Mouse (Mus musculus) heart, adult 18-20 months (tissue): ENCODE data around the gene Rapgef3. TPM values are rescaled to one million over a fixed set of nuclear protein-coding genes. Genes with fewer than 3 reads are reported as not detected.

Experiments
- DNase-seq, 2 experiments: peaks; one replicate each; pipeline ENCODE4 v3.0.0; 2021 to 2022; ENCODE audit warnings: mixed read lengths in 1 of 2
- total RNA-seq, 2 experiments: library from RNA; stranded (reverse); gene quantifications; 2 replicates each; pipeline ENCODE4 v1.2.3; 2021

Rapgef3 gene
- total RNA-seq, 2 experiments from 2014 or later = 21.8 to 23.3 TPM

DNA sequence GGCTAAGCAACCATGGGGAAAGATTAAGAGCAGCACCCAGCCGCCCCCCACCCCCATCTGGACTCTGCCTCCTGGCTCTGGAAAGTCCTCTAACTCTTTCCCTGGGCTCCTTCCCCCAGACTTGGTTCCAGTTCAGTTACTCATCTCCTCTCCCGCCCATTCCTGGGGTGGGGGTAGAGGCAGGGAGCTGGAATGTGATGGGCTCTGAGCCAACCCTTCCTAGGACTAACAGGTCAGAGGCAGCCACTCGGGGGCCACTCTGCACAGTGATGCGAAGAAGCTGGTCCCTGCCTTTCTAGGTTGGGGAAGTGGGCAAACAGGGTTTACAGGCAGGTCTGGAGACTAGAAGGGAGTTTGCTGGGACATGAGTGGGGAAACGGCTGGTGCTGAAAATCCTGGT, 5.3 kb upstream of the Rapgef3 start:
- DNase-seq = peak; percentile 73 to 87

DNA sequence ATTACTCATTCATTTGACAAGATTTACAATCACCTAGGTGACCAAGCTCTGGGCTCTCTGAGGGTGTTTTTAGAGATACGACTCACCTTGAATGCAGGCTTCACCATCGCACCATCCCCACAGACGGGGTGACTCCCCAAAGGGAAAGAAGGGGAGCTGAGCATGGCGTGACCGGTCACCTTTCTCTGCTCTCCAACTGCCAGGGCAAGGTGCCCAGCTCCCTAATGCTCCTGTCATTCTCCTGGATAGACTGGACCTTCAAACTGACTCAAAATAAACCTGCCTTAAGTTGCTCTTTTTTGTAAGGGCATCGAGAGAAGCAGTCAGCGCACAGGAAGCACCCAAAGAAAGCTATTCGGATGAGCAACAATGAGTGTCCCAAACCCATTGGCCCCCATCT, 2.5 kb upstream of the Rapgef3 start:
- no peak for DNase-seq

DNA sequence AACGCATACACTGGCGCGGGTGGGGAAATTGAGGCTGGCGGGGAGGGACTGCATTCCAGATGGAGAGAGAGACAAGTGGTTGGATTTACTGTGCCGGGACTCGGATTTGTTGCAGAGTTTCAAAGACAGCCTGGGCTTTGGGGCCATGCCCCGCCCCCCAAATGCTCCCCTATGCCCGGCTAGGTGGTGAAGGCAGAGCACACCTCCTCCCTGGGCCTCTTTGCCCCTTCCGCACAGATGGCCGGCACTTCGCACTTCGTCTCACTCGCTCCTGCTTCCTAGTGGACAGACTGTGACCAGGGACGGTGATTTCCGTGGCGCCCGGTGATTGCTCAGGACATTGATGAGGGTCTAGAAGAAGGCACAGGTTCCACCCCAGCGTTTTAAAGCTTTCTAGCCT, 420 bp upstream of the Rapgef3 start:
- no peak for DNase-seq

DNA sequence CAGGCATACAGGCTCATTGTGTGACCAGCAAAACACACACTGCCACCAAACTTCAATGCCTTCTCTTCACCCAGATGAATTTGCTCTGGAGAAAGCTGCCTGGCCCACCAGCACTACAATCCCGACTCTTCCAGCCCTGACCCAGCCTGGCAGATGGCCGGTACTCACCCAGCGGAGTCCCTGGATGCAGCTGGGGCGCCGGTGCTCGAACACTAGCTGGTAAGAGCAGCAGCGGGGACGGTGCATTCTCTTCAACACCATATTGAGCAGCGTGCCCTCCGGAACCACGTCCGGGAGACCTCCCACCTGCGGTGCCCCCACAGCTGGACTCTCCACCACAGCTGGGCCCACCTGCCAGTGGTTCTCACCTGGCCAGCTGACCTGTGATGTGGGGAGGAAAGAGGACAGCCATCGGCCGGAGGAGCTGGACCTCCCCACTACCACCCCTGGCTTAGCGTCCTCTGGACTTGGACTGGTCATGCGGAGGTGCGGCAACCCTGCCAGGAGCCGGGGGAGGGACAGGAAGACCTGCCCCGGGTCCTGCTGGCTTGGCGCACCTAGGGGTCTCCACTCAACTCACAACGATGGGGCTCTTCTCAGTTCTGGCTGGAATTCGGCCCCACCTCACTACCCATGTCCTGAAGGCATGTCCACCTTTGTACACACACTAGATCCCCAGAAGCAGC, 1.0 kb downstream of the Rapgef3 start:
- DNase-seq = no peak

DNA sequence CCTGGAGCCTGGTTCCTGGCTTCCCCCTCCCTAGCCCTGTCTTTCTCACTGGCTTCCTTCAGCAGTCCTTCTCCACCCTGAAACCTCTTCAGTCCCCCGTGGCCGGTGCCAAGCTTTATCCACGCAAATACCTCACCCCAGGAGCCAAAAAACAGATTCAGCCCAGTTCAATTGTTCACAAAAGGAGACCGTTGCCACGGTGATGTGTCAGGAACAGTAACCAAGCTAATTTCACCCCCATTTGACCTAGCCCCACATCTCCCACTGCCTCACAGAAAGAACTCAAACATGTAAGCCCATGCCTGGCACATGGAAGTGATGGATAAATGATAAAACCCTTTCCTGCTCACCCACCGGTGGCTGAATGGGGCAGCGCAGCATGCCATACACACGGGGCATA, 1.6 kb downstream of the Rapgef3 start:
- no peak for DNase-seq

DNA sequence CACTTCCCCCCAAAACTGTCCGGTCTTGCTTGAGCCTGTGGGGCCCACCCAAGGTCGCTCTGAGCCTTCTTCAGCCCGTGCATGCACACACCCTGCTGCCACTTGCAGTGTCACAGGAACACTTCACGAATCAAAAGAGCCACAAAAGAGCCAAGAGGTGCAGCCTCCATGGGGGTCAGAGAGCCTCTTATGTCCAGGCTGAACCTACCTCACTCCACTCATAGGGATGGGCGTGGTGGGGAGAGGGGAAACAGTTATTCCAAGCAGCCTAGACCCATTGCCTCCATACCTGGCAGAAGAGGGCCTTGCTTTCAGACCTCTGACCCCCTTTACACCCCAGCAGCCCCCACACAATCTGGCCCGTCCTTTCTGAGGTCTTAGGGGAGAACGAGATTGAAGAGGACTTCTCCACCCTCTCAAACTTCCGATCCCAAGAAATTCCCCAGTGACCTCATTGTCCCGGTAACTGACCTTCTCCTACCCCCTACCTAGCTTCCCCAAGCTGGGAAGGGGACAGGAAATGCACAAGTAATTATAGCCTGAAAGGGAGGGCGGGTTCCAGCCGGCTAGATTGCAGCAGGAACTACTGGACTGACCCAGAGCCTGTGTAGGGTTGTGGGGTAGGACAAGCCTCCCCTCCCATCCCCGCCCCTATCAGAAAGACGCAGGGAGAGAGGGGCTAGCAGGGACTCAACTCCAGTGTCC, 2.5 kb downstream of the Rapgef3 start:
- DNase-seq = peak in 1 of 2 experiments; percentile 82

DNA sequence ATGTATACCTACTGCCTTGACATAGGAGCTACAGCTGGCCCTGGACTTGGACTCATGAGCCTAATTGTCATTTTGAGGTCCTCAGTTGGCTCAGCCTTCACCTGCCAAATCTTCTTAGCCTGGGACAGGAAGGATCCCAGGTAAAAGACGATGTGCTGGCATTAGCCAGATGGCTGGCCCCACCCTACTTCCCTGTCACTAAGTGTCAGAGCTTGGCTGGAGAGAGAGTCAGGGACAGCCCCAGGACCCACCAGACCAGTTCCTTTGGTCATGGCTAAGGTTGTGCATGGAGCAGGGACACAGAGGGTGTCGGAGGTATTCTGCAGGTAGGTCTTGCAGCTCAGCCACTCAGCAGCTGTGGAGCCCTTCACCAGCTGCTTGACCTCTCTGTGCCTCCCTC, 3.2 kb downstream of the Rapgef3 start:
- DNase-seq = no peak

DNA sequence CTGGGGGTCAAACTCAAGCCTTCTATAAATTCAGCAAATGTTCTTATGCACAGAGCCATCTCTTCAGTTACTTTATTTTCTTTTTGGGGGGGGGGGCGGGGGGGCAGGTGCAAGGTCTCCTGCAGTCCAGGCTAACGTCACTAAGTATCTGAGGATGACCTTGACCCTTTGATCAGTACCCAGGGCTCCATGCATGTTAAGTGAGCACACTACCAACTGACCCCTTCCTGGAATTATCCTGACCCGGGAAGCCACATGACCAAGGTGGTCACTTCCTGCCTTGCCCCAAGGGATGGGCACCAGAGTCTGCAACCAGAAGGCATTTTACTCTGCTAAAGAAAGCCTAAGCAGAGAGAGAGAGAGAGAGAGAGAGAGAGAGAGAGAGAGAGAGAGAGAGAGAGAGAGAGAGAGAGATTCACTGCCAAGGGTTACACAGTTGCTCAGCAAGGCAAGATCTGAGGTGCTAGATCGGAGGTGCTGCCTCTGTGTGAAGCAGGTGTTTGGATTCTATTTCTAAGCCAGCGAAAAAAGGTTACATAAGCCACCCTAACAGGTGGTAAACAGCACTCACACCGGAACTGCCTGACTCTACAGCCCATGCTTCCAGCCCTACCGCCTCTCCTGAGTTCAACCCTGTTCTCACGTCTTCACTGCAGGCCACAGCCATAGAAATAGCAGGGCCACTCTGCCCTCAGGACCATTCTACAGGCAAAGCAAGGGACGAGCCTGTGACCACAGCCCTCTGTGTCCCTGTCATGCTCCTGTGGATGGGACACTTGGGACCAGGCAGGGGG, 4.3 kb downstream of the Rapgef3 start:
- DNase-seq = no peak

DNA sequence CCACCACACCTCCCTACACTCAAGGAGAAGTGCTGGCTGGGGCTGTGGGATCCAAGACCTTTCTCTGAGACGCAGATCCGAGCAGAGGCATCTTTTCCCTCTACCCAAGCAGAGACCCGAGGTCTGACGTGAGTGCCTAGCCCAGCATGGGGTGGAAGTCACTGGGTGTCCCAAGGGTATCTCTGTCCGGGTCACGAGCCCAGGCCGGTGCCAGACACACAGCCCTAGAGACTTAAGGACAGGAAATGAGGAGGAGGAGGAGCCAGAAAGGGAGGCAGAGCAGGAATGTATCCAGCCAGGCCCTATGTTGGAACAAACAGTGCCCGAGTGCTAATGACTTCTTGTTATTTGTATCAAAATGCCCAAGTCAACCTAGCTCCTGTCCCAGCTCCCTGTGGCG, 5.0 kb downstream of the Rapgef3 start:
- peak; percentile 74 to 90 for DNase-seq

DNA sequence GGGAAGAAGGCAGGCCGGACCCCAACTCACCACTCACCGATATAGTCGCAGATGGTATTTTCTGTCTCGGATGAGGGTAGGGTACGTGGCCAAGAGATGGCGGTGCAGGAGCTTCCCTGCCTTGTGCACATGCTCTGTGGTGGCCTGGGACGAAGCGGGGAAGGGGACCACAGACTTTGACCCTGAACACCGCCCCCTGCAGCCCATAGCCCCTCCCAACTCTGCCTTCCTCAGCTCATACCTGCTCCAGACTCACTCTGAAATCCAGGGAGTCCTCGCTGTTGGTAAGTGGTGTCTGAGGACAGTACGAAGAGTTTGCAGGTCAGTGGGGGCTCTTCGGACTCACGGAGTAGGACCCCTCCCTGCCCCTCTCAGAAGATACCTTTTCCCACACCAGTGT, 6.3 kb downstream of the Rapgef3 start:
- no peak for DNase-seq

DNA sequence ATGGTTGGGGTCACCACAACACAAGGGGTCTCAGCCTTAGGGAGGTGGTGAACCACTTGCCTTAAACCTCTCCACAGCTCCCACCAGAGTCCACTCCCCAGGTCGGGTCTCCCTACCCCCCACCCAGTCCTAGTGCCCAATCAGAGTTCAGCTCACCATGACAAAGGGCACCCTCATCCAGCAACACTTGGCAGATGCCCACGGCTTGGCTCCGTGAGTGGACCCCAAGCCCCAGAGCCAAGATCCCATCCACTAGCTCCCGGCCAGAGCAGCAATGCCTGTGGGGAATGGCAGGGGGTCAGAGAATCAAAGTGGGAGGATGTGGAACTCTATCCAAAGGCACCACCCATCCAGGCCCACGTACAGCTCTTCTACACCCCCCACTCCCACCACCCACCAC, 6.8 kb downstream of the Rapgef3 start:
- no peak for DNase-seq

DNA sequence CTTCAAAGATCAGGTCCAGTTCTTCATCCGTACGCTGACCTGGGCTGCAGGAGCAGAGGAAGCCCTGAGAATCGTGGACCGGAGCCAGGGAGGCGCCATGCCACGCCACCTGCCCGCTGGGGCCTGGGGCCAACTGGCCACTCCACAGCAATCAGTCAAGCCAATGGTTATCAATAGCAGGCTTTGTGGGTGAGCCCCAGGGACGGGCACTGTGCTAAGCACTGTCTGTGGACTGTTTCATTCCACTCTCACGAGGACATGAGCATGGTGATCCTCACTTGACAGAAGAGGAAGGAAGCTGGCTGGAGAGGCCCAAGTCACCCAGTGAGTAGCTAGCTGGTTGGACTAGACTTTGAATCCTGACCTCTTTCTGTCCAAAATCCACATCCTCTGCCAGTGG, 7.8 kb downstream of the Rapgef3 start:
- DNase-seq = no peak

DNA sequence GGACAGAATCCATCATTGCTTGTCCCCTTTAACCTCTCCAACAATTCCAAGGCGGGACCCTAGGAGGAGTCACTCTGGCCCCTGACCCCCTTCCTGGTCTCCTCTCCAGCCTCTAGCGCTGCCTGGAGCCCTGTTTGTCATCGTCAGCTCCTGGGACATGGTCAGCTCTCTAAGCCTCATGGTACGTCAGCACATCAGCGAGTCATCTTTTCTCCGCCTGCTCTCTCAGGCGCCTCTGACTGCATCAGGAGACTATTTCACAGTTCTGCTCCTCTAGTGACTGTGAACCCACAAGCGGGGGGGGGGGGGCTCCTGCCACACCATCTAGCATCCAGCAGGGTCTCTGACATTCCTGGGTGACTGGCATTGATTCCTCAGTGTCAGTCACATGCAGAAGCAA, 12.4 kb downstream of the Rapgef3 start:
- DNase-seq = no peak

DNA sequence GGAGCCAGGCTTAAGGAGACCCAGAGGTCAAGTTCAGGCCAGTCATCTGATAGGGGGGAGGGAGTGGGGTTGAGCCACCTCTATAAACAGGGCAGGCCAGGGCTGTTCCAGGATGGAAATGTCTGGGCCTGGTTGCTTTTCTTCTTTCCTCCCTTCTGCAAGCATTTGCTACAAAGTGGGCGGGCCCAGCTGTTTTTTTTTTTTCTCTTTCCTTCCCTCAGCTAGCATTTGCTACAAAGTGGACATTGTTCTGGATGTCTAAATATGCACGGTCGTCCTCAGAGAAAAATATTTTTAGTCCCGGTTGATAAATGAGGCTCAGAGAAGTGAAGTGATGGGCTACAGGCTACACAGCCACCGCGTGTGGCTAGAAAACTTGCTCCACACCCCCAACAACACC, 13.3 kb downstream of the Rapgef3 start:
- no peak for DNase-seq

DNA sequence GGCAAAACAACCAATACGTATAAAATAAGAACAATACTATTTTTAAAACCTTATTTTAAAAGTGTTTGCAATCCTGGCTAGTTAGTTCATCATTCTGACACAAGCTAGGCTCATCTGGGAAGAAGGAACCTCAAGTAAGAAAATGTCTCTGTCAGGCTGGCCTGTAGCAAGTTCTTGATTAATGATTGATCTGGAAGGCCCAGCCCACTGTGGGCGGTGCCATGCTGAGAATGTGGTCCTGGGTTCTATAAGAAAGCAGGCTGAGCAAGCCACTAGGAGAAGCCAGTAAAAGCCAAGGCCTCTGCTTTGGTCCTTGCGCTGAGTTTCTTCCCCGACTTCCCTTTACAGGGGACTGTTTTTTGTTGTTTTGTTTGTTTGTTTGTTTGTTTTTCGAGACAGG, 15.3 kb downstream of the Rapgef3 start:
- DNase-seq = no peak

DNA sequence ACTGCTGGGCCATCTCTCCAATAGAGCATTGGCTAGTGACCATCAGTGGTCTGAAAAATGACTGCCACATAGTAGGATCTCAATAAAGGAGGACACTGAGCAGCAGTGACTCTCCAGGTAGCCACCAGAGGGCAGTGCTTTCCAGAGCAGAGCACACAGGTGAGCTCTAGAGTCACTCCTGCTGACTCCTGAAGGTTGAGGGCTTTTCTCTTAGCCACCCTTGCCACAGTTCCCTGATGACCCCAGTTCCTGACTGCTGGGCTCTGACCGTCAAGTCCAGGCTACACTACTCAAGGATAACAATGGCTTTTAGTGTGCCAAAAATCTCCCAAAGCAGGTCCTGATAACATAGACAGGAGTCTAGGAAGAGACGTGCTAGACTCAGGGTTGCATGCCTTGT, 16.1 kb downstream of the Rapgef3 start:
- DNase-seq = peak in 1 of 2 experiments; percentile 53

DNA sequence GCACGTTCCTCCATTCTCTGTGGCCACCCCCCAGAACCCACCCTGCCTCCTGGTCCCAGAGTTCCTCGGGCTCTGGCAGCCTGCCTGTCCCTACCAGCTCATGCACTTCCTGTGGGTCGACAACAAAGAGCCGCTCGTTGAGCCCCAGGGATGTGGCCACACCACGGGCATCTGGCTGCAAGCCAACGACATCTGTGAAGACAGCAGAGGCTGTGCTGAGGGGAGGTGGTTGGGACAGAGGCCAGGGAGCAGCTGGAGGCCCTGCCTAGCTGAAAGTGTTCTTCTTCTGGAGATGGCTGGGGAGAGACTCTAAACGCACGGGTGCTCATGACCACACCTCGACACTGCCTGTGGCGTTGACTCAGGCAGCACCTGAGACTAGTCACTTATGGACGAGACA, 17.1 kb downstream of the Rapgef3 start:
- DNase-seq = peak; percentile 59 to 72

DNA sequence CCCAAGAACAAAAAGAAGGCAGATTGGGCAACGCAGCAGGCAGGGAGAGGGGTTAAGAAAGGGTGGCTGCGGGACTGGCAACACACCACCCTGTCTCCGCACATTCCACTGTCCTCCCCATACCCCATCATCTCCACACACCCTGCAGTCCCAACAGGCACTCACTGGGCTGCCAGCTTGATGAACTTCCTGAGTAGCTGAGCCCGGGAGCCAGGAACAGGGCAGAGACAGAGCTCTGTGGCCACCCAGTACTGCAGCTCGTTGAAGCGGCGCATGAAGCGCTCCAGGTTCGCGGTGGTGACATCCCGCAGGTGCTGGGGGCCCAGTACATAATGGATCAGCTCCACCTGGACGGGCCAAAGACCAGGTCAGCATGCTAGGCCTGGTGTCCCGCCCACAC, 17.9 kb downstream of the Rapgef3 start:
- DNase-seq = no peak

DNA sequence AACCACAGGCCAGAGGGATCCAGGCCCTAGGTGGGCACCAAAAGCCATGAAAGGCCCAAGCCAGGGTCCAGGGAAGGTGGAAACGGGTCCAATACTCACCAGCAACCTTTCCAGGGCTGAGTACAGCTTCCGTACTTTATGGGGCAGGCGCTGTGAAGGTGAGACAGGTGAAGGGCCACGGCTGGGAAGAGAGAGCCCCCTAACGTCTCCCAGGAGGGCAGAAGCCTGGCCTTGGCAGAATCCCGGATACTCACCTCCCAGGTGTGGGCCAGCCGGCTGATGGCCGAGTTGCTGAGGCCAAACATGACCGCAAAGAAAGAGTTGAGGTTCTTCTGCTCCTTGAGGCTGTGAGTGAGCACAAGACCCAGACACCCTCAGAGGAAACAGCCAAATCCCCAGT, 18.4 kb downstream of the Rapgef3 start:
- no peak for DNase-seq

DNA sequence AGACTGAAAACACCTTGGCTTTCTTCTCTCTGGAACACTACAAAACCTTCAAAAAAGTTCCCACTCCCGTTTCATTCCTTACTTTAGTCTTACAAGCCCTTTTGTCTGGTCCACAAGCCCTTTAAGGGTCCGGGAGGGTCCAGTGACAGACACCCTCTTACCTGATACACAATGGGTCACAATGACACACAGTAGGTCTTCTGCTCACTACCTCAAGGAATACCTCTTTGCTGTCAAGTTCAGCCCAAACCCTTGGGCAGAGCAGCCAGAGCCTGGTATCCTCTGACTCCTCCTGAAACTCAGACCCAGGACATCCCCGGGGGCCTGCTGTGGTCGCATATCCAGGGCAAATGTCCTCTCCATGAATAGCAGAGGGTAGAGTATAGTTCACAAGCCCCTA, 18.8 kb downstream of the Rapgef3 start:
- no peak for DNase-seq

DNA sequence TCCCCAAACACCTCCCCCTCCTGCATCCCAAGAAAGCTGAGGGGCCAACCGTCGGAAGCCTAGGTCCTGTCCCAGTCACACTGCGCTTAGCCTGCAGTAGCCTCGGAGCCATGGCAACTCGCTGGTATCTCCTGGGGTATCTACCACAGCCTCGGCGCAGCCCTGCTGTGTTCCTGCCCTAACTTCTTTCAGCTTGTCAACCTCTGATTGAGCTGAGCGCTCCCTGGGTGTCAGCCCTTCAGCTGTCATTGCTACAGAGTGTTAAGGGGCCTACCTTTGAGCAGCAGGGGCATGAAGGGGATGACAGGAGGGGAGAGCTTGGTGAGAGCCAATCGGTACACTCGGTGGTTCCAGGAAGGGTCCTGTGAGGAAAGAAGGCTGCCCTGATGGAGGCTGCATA, 19.5 kb downstream of the Rapgef3 start:
- no peak for DNase-seq

DNA sequence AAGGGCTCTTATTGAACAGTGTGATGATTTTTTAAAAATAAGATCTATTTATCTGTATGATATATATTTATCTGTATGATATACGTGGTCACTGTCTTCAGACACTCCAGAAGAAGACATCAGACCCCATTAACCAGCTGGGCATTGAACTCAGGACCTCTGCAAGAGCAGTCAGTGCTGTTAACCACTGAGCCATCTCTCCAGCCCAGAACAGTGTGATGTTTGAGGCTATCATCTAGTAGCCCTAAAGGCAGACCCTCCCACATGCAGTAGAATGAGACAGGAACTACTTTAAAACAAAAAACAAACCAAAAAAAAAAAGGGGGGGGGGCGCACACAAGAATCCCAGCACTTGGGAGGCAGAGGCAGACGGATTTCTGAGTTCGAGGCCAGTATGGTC, 20.3 kb downstream of the Rapgef3 start:
- DNase-seq = no peak

DNA sequence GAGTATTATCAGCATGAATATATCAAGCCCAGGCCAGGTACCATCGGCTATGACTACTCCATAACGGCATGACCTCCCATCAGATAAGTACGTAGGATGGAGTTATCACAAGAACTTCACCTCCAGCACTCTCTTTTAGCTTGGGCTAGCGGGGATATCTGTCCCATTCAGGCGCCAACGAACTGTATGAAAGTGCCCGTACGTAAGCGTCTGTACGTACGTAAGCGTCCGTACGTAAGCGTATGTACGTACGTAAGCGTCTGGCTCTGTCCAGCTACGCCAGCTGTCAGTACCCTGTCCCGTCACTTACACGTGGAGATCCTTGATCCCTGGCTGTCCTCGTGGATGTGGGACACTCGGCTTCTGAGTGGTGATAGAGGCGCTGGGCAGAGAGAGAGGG, 21.0 kb downstream of the Rapgef3 start:
- no peak for DNase-seq
